Mouse (Mus musculus): Measurements from ENCODE around the gene Tgm1. TPM values are rescaled to one million over a fixed set of nuclear protein-coding genes. Genes with fewer than 3 reads are reported as not detected.
"Not testable (repeated sequence)": the region's sequence is repeated elsewhere in the genome, so short reads cannot be mapped to it uniquely, and the experiment has no call there.

Tgm1 gene
- polyA plus RNA-seq (2012; ENCODE audit: insufficient read depth, insufficient read length, missing spikeins), result 0.59 and 1.1 TPM in 2 replicates

- H3K27ac ChIP-seq (ENCODE audit: insufficient read depth, low read depth, low read length), result no peak within 1 kb of the TSS
- peaks cover 11% of the 10 kb centered on the region for H3K4me1 ChIP-seq (ENCODE audit: control insufficient read depth, insufficient read depth, low read length)
- TF ChIP-seq POLR2A (IDR thresholded peaks at IDR 0.05; ENCODE audit: borderline replicate concordance, low read depth, low read length) (no peak), CTCF (IDR thresholded peaks at IDR 0.05; ENCODE audit: low read depth, low read length) (no peak)
- H3K4me3 ChIP-seq (ENCODE audit: insufficient read depth, low read length), result peak within 1 kb of the TSS; percentile 25
Measured at GRCm38 (mm10) chr14:55713729-55714122, at the start of gene Tgm1. Gene Tgm1 (minus strand): TSS chr14:55713926.

- TF ChIP-seq POLR2A (IDR thresholded peaks at IDR 0.05; ENCODE audit: borderline replicate concordance, low read depth, low read length) (no peak), CTCF (IDR thresholded peaks at IDR 0.05; ENCODE audit: low read depth, low read length) (no peak)
- Histone ChIP-seq H3K4me1 (ENCODE audit: control insufficient read depth, insufficient read depth, low read length) (peaks cover 34% of the 10 kb centered on the region), H3K27ac (ENCODE audit: insufficient read depth, low read depth, low read length) (peak overlapping the region; percentile 93), H3K4me3 (ENCODE audit: insufficient read depth, low read length) (no peak overlapping the region; the same call in 1 of the 2 replicates)
Measured at GRCm38 (mm10) chr14:55763166-55763565, 49.4 kb upstream of the Tgm1 start.

- Histone ChIP-seq H3K27ac (ENCODE audit: insufficient read depth, low read depth, low read length) (peak overlapping the region; percentile 93; the same call in 1 of the 2 replicates), H3K4me3 (ENCODE audit: insufficient read depth, low read length) (no peak overlapping the region), H3K4me1 (ENCODE audit: control insufficient read depth, insufficient read depth, low read length) (peaks cover 32% of the 10 kb centered on the region)
- TF ChIP-seq CTCF (IDR thresholded peaks at IDR 0.05; ENCODE audit: low read depth, low read length) (no peak), POLR2A (IDR thresholded peaks at IDR 0.05; ENCODE audit: borderline replicate concordance, low read depth, low read length) (no peak)
Measured at GRCm38 (mm10) chr14:55762001-55762821, 48.5 kb upstream of the Tgm1 start.

- TF ChIP-seq POLR2A (IDR thresholded peaks at IDR 0.05; ENCODE audit: borderline replicate concordance, low read depth, low read length), result no peak
- TF ChIP-seq CTCF (IDR thresholded peaks at IDR 0.05; ENCODE audit: low read depth, low read length), result no peak
- Histone ChIP-seq H3K4me1 (ENCODE audit: control insufficient read depth, insufficient read depth, low read length) (peaks cover 32% of the 10 kb centered on the region), H3K27ac (ENCODE audit: insufficient read depth, low read depth, low read length) (no peak within 1 kb of the TSS), H3K4me3 (ENCODE audit: insufficient read depth, low read length) (no peak within 1 kb of the TSS)
Measured at GRCm38 (mm10) chr14:55761163-55761562, 47.4 kb upstream of the Tgm1 start, which contains the start of gene Ltb4r2. Gene Ltb4r2 (plus strand): TSS chr14:55761428.

GRCm38 (mm10) chr14:55760156-55760555 lies 46.4 kb upstream of the Tgm1 start:
- peak; percentile 40 for TF ChIP-seq CTCF (IDR thresholded peaks at IDR 0.05; ENCODE audit: low read depth, low read length)
- not testable (repeated sequence) for H3K27ac ChIP-seq (ENCODE audit: insufficient read depth, low read depth, low read length)
- H3K4me1 ChIP-seq (ENCODE audit: control insufficient read depth, insufficient read depth, low read length), result peaks cover 32% of the 10 kb centered on the region
- 0 out of 2 replicates have a peak overlapping the region, but pooled peaks have one; percentile 2 for H3K4me3 ChIP-seq (ENCODE audit: insufficient read depth, low read length)

GRCm38 (mm10) chr14:55758363-55758784 lies 44.6 kb upstream of the Tgm1 start, which contains the start of gene Cideb:
Gene Cideb (minus strand): TSS chr14:55758458.
- Histone ChIP-seq H3K4me1 (ENCODE audit: control insufficient read depth, insufficient read depth, low read length) (peaks cover 18% of the 10 kb centered on the region), H3K4me3 (ENCODE audit: insufficient read depth, low read length) (no peak within 1 kb of the TSS), H3K27ac (ENCODE audit: insufficient read depth, low read depth, low read length) (no peak within 1 kb of the TSS)
- TF ChIP-seq CTCF (IDR thresholded peaks at IDR 0.05; ENCODE audit: low read depth, low read length) (no peak), POLR2A (IDR thresholded peaks at IDR 0.05; ENCODE audit: borderline replicate concordance, low read depth, low read length) (no peak)

- Histone ChIP-seq H3K4me3 (ENCODE audit: insufficient read depth, low read length) (no peak overlapping the region), H3K4me1 (ENCODE audit: control insufficient read depth, insufficient read depth, low read length) (peaks cover 10% of the 10 kb centered on the region), H3K27ac (ENCODE audit: insufficient read depth, low read depth, low read length) (no peak overlapping the region)
- TF ChIP-seq CTCF (IDR thresholded peaks at IDR 0.05; ENCODE audit: low read depth, low read length) (no peak), POLR2A (IDR thresholded peaks at IDR 0.05; ENCODE audit: borderline replicate concordance, low read depth, low read length) (no peak)
Measured at GRCm38 (mm10) chr14:55757566-55757965, 43.8 kb upstream of the Tgm1 start.

- Histone ChIP-seq H3K27ac (ENCODE audit: insufficient read depth, low read depth, low read length) (no peak overlapping the region), H3K4me1 (ENCODE audit: control insufficient read depth, insufficient read depth, low read length) (peaks cover 17% of the 10 kb centered on the region), H3K4me3 (ENCODE audit: insufficient read depth, low read length) (peak overlapping the region; percentile 83)
- no peak for TF ChIP-seq CTCF (IDR thresholded peaks at IDR 0.05; ENCODE audit: low read depth, low read length)
Measured at GRCm38 (mm10) chr14:55747051-55747847, 33.5 kb upstream of the Tgm1 start.

GRCm38 (mm10) chr14:55745861-55746237 lies 32.1 kb upstream of the Tgm1 start:
- H3K4me3 ChIP-seq (ENCODE audit: insufficient read depth, low read length), result peak overlapping the region; percentile 83
- peak overlapping the region; percentile 40 for H3K27ac ChIP-seq (ENCODE audit: insufficient read depth, low read depth, low read length)
- H3K4me1 ChIP-seq (ENCODE audit: control insufficient read depth, insufficient read depth, low read length), result peaks cover 17% of the 10 kb centered on the region
- TF ChIP-seq CTCF (IDR thresholded peaks at IDR 0.05; ENCODE audit: low read depth, low read length), result no peak
- no peak for TF ChIP-seq POLR2A (IDR thresholded peaks at IDR 0.05; ENCODE audit: borderline replicate concordance, low read depth, low read length)

Measured in bone marrow macrophage, adult 2 months (primary cell).